Mouse (Mus musculus) neural tube, embryonic 12.5 days (tissue): ENCODE results near the gene Wwp2. TPM values are rescaled to one million over a fixed set of nuclear protein-coding genes. Genes with fewer than 3 reads are reported as not detected.

ENCODE experiments used
- ATAC-seq: fragments of 200-750 bp; cut with Nextera tagmentation; 2 replicates; pipeline ENCODE4 v1.8.0; 2017; ENCODE audit warnings: low read depth, mild to moderate bottlenecking, moderate TSS enrichment, moderate library complexity; ENCODE audit not compliant: low FRiP score
- H3K27ac ChIP-seq: fragments of 300-500 bp; sonication (generic); 2 replicates; pipeline ENCODE4 v1.5.1; 2016
- H3K27me3 ChIP-seq: fragments of 300-500 bp; sonication (generic); replicated peaks from 2 replicates; pipeline ENCODE4 v1.6.1; 2016; ENCODE audit warnings: mild to moderate bottlenecking
- H3K36me3 ChIP-seq: fragments of 300-500 bp; sonication (generic); 2 replicates; pipeline ENCODE4 v1.6.1; 2016; ENCODE audit warnings: mild to moderate bottlenecking
- H3K4me1 ChIP-seq: fragments of 300-500 bp; sonication (generic); 2 replicates; pipeline ENCODE4 v1.6.1; 2016
- H3K4me2 ChIP-seq: fragments of 300-500 bp; sonication (generic); replicated peaks from 2 replicates; pipeline ENCODE4 v1.6.1; 2016; ENCODE audit warnings: mild to moderate bottlenecking
- H3K4me3 ChIP-seq: fragments of 300-500 bp; sonication (generic); 2 replicates; pipeline ENCODE4 v1.5.1; 2016
- H3K9ac ChIP-seq: fragments of 300-500 bp; sonication (generic); 2 replicates; pipeline ENCODE4 v1.6.1; 2016; ENCODE audit warnings: mild to moderate bottlenecking
- H3K9me3 ChIP-seq: fragments of 300-500 bp; sonication (generic); 2 replicates; pipeline ENCODE4 v1.6.1; 2016; ENCODE audit warnings: mild to moderate bottlenecking
- WGBS: fragments of 180-500 bp; shearing (Covaris S2); methylation state at CpG from one replicate; pipeline ENCODE4 v1.1.7; 2016; 5-methylcytosine and 5-hydroxymethylcytosine counted together
- polyA plus RNA-seq: library from polyadenylated mRNA; unstranded; fragments of >200 nt; fragmentation: Nextera tagmentation; extraction: Ambion mirVana; gene quantifications from 2 replicates; pipeline ENCODE4 v1.2.1, GENCODE M21; 2016

Wwp2 gene
- 74.2 and 79.0 TPM in 2 replicates for polyA plus RNA-seq

DNA sequence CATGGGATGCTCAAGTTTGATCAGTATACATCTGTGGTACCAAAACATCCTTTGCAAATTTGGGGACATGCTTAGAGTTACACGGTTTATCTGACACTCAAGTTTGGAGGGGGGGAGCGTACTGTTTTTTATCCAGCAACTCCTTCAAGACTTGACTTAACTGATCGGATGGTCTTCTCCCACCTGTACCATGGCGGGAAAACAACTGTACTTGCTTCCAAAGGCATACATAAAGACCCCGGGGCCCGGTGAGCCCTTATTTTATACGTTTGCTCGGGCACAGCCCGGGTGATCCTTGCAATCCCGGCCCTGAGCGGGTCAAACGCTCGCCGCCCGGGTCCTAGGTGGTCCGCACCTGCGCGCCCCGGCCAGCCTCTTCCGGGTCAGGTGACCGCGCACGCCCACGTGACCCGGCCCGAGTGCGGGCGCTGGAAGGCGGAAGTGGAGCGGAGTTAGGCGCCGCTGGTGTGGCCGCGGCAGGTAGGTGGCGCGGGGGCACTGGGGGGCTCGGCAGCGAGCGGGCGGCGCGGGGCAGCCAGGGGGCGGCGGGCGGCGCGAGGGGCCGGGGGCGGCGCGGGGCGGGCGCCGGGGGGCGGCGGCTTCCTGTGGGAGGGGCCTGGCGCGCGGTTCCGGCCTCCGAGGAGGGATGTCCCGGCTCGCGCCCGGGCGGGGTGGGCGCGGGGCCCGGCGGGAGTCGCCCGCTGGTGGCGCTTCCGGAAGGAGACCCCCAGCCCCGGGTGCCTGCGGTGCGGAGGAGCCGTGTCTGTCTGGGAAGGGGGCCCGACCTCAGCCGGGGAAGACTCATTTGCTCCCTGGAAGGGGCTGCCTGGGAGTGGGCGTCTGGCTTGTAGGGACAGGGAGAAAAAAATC is at the start of gene Wwp2:
TSS of gene Wwp2 (plus strand) at position 404 of the 870 bp plus-strand sequence.
- WGBS, result 1% methylated on average over 75 of the region's 81 CpGs
- peaks cover 15% of the 10 kb centered on the region for H3K4me1 ChIP-seq
- no peaks in the 10 kb centered on the region; the same call in 1 of the 2 replicates for H3K27me3 ChIP-seq
- no peaks in the 10 kb centered on the region for H3K9me3 ChIP-seq
- no peaks in the 10 kb centered on the region for H3K36me3 ChIP-seq
- peak within 1 kb of the TSS; percentile 70 for H3K4me2 ChIP-seq
- H3K27ac ChIP-seq, result peak within 1 kb of the TSS; percentile 66
- peak within 1 kb of the TSS; percentile 79 for H3K9ac ChIP-seq
- peak within 1 kb of the TSS; percentile 78 for H3K4me3 ChIP-seq
- peak; percentile 93 for ATAC-seq

DNA sequence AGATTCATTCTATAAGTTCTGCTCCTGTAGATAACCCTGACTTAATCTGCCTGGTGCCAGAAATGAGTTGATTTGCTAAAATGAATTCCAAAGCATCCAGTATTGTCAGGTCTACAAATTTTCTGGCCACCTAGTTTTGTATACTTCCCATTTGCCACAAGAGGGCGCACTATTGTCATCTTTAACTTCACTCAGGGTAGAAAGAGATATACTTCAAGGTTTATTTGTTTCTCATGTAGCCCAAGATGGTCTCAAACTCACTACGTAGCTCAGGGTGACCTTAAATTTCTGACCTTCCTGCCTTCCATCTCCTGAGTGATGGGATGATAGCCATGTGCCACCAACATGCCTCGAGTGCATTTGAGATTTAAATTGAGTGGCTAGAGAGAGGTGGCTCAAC is 49.5 kb upstream of the Wwp2 start:
- ATAC-seq, result no peak
- no peak overlapping the region for H3K4me2 ChIP-seq
- no peaks in the 10 kb centered on the region for H3K27me3 ChIP-seq
- H3K4me3 ChIP-seq, result no peak overlapping the region
- H3K36me3 ChIP-seq, result no peaks in the 10 kb centered on the region
- no peak overlapping the region for H3K9ac ChIP-seq
- WGBS, result 36% methylated on average over 3 of the region's 3 CpGs
- H3K4me1 ChIP-seq, result no peaks in the 10 kb centered on the region
- H3K27ac ChIP-seq, result no peak overlapping the region
- H3K9me3 ChIP-seq, result no peaks in the 10 kb centered on the region

DNA sequence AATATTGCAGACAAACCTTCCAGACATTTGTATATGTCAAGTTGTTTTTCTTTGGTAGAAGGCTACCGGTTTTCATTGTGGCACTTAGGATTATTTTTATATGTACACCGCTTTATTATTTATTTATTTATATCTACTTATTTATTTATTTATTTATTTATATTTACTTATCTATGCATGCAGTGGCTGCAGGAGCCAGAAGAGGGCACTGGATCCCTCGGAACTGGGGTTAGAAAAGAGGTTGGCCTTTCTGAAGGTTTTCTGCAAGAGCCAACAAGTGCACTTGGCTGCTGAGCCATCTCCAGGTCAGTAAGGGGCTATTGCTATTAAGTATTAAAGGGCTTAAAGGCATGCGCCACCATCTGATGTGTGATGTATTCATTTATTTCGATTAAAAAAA is 48.3 kb upstream of the Wwp2 start:
- no peaks in the 10 kb centered on the region for H3K27me3 ChIP-seq
- no peak overlapping the region for H3K4me2 ChIP-seq
- H3K4me3 ChIP-seq, result no peak overlapping the region
- no peaks in the 10 kb centered on the region for H3K4me1 ChIP-seq
- H3K9ac ChIP-seq, result no peak overlapping the region
- WGBS, result 75% methylated on average over 5 of the region's 5 CpGs
- no peaks in the 10 kb centered on the region for H3K9me3 ChIP-seq
- H3K36me3 ChIP-seq, result no peaks in the 10 kb centered on the region
- ATAC-seq, result no peak
- no peak overlapping the region for H3K27ac ChIP-seq

GRCm38 (mm10) chr8:107389557-107389956 is 46.6 kb upstream of the Wwp2 start:
- H3K9ac ChIP-seq, result no peak overlapping the region
- no peak for ATAC-seq

DNA sequence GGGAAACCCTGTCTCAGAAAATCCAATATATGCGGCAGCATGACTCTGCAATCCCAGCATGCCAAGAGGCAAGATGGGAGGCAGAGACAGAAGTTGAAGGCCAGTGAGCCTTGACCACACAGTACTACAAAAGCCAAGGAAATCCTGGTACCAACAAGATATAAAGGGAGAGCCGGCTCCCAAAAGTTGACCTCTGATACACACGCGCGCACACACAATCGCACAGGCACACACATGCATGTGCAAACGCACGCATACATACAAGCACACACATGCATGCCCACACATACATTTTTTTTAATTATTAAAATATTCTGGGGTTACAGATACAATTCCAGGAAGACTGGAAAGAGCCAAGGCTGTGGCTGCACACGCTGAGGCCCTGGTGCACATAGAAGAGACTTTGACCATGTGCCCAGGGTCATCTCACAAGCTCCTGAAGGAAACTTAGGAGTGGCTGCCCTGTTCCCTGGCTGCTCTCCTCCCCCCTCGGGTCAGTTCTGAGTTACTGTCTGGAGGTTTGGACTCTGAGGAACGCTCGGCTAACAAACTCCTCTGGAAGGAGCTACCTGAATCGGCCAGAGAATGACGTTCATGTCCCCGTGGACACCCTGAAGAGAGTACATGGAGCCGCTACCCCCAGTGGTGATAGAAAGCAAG is 45.6 kb upstream of the Wwp2 start:
- H3K27ac ChIP-seq, result no peak overlapping the region
- no peaks in the 10 kb centered on the region for H3K9me3 ChIP-seq
- H3K4me1 ChIP-seq, result no peaks in the 10 kb centered on the region
- no peaks in the 10 kb centered on the region for H3K27me3 ChIP-seq
- H3K36me3 ChIP-seq, result no peaks in the 10 kb centered on the region
- no peak overlapping the region for H3K4me2 ChIP-seq
- no peak overlapping the region for H3K4me3 ChIP-seq
- 95% methylated on average over 16 of the region's 16 CpGs for WGBS
- no peak overlapping the region for H3K9ac ChIP-seq
- no peak for ATAC-seq

More at GRCm38 (mm10) chr8:107389557-107389956, 46.6 kb upstream of the Wwp2 start:
- Histone ChIP-seq H3K27me3 (no peaks in the 10 kb centered on the region), H3K9me3 (no peaks in the 10 kb centered on the region), H3K4me2 (no peak overlapping the region), H3K4me3 (no peak overlapping the region), H3K4me1 (no peaks in the 10 kb centered on the region), H3K36me3 (no peaks in the 10 kb centered on the region), H3K27ac (no peak overlapping the region)
- 84% methylated on average over 8 of the region's 8 CpGs for WGBS

DNA sequence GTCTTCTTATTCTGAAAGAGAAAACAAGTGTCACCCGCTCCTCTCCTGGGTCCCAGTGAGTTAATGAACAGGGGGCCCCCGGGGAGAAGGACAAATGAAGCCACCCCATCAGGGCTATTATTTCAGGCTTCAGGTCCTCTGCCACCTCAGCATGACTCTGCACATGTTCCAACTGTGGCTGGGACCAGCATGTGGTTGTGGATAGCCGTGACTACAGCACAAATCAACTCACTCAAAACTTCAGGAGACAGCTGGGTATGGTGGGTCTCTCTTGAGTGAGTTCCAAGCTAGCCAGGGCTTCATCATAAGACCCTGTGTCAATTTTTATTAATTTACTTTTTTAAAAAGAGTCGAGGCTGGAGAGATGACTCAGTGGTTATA is 45.0 kb upstream of the Wwp2 start:
- no peaks in the 10 kb centered on the region for H3K27me3 ChIP-seq
- H3K9me3 ChIP-seq, result no peaks in the 10 kb centered on the region
- H3K4me3 ChIP-seq, result no peak overlapping the region
- ATAC-seq, result no peak
- H3K27ac ChIP-seq, result no peak overlapping the region
- no peaks in the 10 kb centered on the region for H3K4me1 ChIP-seq
- H3K36me3 ChIP-seq, result no peaks in the 10 kb centered on the region
- no peak overlapping the region for H3K9ac ChIP-seq
- H3K4me2 ChIP-seq, result no peak overlapping the region
- WGBS, result 70% methylated on average over 4 of the region's 4 CpGs

GRCm38 (mm10) chr8:107395397-107395796 is 40.8 kb upstream of the Wwp2 start:
- Histone ChIP-seq H3K27ac (no peak overlapping the region), H3K36me3 (no peaks in the 10 kb centered on the region), H3K27me3 (no peaks in the 10 kb centered on the region), H3K9me3 (no peaks in the 10 kb centered on the region), H3K4me2 (no peak overlapping the region), H3K9ac (no peak overlapping the region), H3K4me1 (no peaks in the 10 kb centered on the region), H3K4me3 (no peak overlapping the region)
- ATAC-seq, result no peak

- no peak overlapping the region for H3K4me3 ChIP-seq
- H3K36me3 ChIP-seq, result no peaks in the 10 kb centered on the region
- H3K9me3 ChIP-seq, result no peaks in the 10 kb centered on the region
- H3K27ac ChIP-seq, result no peak overlapping the region
- no peaks in the 10 kb centered on the region for H3K4me1 ChIP-seq
- H3K9ac ChIP-seq, result no peak overlapping the region
- 89% methylated on average over 10 of the region's 10 CpGs for WGBS
- no peak overlapping the region for H3K4me2 ChIP-seq
- no peaks in the 10 kb centered on the region for H3K27me3 ChIP-seq
- ATAC-seq, result no peak
These were observed 40.0 kb upstream of the Wwp2 start for GRCm38 (mm10) chr8:107396106-107396670.

GRCm38 (mm10) chr8:107397665-107398064 is 38.5 kb upstream of the Wwp2 start:
- Histone ChIP-seq H3K4me2 (no peak overlapping the region), H3K27me3 (no peaks in the 10 kb centered on the region), H3K27ac (no peak overlapping the region), H3K4me3 (no peak overlapping the region), H3K4me1 (peaks cover 4% of the 10 kb centered on the region; the same call in 1 of the 2 replicates), H3K36me3 (no peaks in the 10 kb centered on the region), H3K9me3 (no peaks in the 10 kb centered on the region), H3K9ac (no peak overlapping the region)
- no peak for ATAC-seq
- 72% methylated on average over 12 of the region's 12 CpGs for WGBS

GRCm38 (mm10) chr8:107399495-107399894 is 36.7 kb upstream of the Wwp2 start:
- H3K9me3 ChIP-seq, result no peaks in the 10 kb centered on the region
- no peak overlapping the region for H3K4me2 ChIP-seq
- no peak overlapping the region for H3K4me3 ChIP-seq
- ATAC-seq, result no peak
- H3K9ac ChIP-seq, result no peak overlapping the region
- H3K4me1 ChIP-seq, result peaks cover 14% of the 10 kb centered on the region
- H3K27ac ChIP-seq, result no peak overlapping the region
- no peaks in the 10 kb centered on the region for H3K36me3 ChIP-seq
- 42% methylated on average over 9 of the region's 9 CpGs for WGBS
- no peaks in the 10 kb centered on the region for H3K27me3 ChIP-seq

- Histone ChIP-seq H3K9me3 (no peaks in the 10 kb centered on the region), H3K4me3 (no peak overlapping the region), H3K27ac (no peak overlapping the region), H3K27me3 (no peaks in the 10 kb centered on the region), H3K4me1 (peaks cover 14% of the 10 kb centered on the region), H3K9ac (no peak overlapping the region), H3K4me2 (no peak overlapping the region), H3K36me3 (0 out of 2 replicates have a peak, but pooled peaks cover under 1% of the 10 kb centered on the region)
- 87% methylated on average over 5 of the region's 5 CpGs for WGBS
- ATAC-seq, result no peak
These were observed 34.3 kb upstream of the Wwp2 start for GRCm38 (mm10) chr8:107401866-107402265.

GRCm38 (mm10) chr8:107403038-107403781 is 33.0 kb upstream of the Wwp2 start, which contains the start of gene Nqo1:
Nqo1 (minus strand) TSS chr8:107403206.
- Histone ChIP-seq H3K4me1 (peaks cover 14% of the 10 kb centered on the region), H3K4me2 (peak within 1 kb of the TSS; percentile 52), H3K27ac (no peak within 1 kb of the TSS), H3K4me3 (peak within 1 kb of the TSS; percentile 19; the same call in 1 of the 2 replicates), H3K27me3 (no peaks in the 10 kb centered on the region), H3K36me3 (peaks cover 11% of the 10 kb centered on the region; the same call in 1 of the 2 replicates), H3K9me3 (no peaks in the 10 kb centered on the region), H3K9ac (0 out of 2 replicates have a peak within 1 kb of the TSS, but pooled peaks have one; percentile 13)
- WGBS, result 17% methylated on average over 22 of the region's 22 CpGs
- peak; percentile 93 for ATAC-seq
